Mouse (Mus musculus) gastrocnemius, adult 18-20 months (tissue): ENCODE results near the gene Fsd2. TPM values are rescaled to one million over a fixed set of nuclear protein-coding genes. Genes with fewer than 3 reads are reported as not detected.

Experiments used
- DNase-seq: peaks from one replicate; pipeline ENCODE4 v3.0.0; 2021; ENCODE audit warnings: low spot score
- long read RNA-seq, 2 experiments: library from polyadenylated mRNA; stranded (forward); transcript quantifications; one replicate each; pipeline ENCODE4 v2.0.0; 2021
- total RNA-seq, 2 experiments: library from RNA; stranded (reverse); gene quantifications; 2 replicates each; pipeline ENCODE4 v1.2.3; 2021

Gene Fsd2
- 100 to 1,000 TPM; 325 to 384 TPM for total RNA-seq
- long read RNA-seq, experiment 1, transcript Fsd2-201 (13 exons, 3,985 nt): major isoform, 209 of 275 reads
- long read RNA-seq, experiment 1, partial matches to known transcripts: 40 of 275 reads
- long read RNA-seq, experiment 1, other reads (novel, unspliced or antisense): 26 of 275 reads
- long read RNA-seq, experiment 2, transcript Fsd2-201 (13 exons, 3,985 nt): major isoform, 90 of 127 reads
- long read RNA-seq, experiment 2, partial matches to known transcripts: 9 of 127 reads
- long read RNA-seq, experiment 2, other reads (novel, unspliced or antisense): 28 of 127 reads

DNA sequence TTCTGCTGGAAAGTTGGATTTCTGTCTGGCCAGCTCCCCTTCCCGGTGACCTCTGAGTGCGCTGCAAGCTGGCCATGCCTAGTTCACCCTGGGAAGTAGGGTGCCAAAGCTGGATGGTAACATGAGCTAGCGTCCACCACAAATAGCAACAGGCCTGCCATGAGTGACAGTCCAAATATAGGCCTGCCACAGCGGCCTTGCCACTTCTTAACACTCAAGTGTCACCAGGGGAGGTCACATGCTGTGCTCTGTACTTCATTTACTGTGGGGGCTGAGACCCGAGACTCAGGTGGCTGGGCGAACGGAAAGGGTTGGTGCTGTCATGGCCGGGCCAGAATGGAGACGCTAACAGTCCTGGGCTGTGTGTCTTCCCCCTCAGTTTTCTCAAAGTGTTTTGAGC, at the start of gene Fsd2:
Gene Fsd2 (minus strand): TSS at position 53 of the 400 bp plus-strand sequence.
- DNase-seq: peak; percentile 87

GRCm38 (mm10) chr7:81615031-81615430, 48.3 kb upstream of the Fsd2 start:
- DNase-seq: no peak

DNA sequence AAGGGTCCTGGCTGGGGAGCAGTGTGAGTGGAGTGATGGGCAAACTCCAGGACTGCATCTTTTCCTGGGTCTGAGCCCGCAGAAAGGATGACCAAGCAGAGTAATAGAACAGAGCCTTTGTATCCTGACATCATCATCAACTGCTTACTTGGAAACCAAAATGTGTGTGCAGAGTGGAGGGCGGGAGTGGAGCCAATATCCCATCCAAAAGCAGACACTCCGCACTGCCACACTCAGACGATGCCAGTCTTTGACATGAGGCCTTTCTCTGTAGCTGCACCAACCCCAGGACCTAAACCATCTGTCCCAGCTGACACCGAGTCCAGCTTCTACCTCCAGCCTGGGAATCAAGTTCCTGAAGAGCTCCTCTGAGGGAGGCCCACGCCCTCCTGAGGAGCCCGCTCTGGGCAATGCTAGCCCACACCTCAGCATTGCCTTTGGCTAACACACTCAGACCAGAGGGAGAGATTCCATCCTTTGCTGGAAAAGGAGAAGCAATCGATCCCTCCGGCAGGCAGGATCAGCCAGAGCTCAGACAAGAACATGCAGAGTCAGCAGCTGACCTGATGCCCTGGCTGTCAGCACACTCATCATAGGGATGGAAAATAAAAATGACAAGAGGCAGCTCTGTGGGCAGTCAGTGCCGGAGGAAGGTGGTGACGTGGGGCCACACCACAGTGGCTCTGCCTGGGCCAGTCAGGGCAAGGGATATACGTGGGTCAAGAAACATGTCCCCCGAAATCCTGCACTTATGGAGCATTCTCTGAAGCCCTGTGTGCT, 46.3 kb upstream of the Fsd2 start:
- DNase-seq: no peak

- peak; percentile 19 for DNase-seq
These were observed 43.4 kb upstream of the Fsd2 start for GRCm38 (mm10) chr7:81610125-81610524.

GRCm38 (mm10) chr7:81606452-81606851, 39.7 kb upstream of the Fsd2 start:
- no peak for DNase-seq

DNA sequence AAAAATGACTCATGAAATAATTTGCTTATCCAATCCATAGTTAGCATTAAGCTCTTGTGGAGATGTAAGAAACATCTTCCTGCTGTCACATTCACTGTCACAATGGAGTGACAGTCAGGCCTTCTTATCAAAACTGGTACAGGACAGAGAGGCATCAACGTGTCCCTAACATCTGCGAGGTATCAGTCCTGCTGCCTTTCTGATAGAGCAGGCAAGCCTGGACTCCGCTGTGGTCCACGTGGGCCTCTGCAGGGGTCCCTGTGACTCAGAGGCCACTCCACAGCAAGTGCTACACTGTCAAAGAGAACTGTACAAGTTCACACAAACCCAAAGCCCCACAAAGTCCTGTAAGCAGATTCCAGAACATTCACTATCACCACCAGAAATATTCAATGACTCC, 38.7 kb upstream of the Fsd2 start:
- DNase-seq: no peak

GRCm38 (mm10) chr7:81604991-81605390, 38.2 kb upstream of the Fsd2 start:
- DNase-seq: no peak

DNA sequence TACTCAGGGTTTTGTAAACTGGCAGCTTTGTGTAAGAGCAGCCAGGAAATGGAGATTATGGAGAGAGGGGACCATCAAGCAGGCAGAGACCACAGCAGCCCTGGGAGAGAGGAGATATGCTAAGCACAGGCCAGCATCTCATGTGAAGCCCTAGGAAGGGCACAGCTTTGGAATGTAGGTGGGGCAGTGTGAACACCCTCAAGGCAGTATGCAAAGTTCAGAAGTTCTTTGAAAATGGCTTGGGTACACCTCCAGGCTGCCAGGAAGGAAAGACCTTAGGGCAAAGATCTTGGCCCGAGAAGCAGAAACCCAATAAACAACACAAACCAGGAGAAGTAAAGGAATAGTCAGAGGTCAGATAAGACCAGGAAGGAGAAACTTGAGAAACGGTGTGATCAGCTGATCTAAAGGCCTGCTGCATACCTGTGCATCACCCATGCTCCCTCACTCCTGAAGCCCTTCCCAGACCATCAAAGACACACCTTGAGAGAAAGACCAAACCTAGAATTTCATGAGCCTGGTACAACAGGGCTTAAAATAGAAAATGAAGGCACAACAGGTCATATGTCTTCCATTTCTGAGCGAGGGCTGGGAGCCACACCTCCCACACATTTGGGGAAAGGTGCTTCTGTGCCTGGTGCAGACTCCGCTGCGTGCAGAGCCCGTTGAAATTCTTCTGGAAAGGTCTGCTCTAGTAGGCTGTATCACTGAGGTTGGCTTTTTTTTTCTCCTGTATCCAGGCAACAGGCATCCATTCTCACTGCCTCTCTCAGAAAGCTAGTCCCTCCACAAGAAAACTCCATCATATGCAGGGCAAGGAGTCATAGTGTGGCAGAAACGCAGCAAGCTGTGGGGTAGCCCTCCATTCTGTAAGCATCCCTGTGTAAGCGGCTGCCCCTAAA, 32.9 kb upstream of the Fsd2 start:
- no peak for DNase-seq

GRCm38 (mm10) chr7:81597660-81598059, 30.9 kb upstream of the Fsd2 start:
- DNase-seq: no peak

- DNase-seq: no peak
These were observed 29.3 kb upstream of the Fsd2 start for GRCm38 (mm10) chr7:81596086-81596485.

- DNase-seq: no peak
These were observed 28.3 kb upstream of the Fsd2 start for GRCm38 (mm10) chr7:81595056-81595455.

GRCm38 (mm10) chr7:81593387-81593786, 26.6 kb upstream of the Fsd2 start:
- DNase-seq: no peak

- no peak for DNase-seq
These were observed 25.9 kb upstream of the Fsd2 start for GRCm38 (mm10) chr7:81592686-81593085.

GRCm38 (mm10) chr7:81587238-81587637, 20.5 kb upstream of the Fsd2 start:
- DNase-seq: no peak

DNA sequence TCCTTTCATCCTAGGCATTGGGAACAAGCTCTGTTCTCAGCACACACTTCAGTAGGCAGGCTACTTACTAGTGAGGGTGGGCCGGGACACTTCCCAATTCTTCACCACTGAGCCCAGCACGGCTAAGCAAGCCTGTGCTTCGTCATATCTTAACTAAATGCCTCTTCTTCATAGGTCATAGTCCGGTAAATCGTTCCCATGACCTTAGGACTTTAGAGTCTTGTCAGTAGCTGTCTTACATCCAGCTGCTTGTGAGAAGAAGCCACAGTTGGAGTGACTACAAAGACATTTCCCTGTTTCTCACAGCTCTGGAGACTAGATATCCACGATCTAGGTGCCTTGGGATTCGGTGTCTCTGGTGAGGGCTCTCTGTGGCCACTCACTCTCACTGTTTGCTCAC, 18.6 kb upstream of the Fsd2 start:
- no peak for DNase-seq

GRCm38 (mm10) chr7:81583512-81583911, 16.8 kb upstream of the Fsd2 start:
- no peak for DNase-seq

DNA sequence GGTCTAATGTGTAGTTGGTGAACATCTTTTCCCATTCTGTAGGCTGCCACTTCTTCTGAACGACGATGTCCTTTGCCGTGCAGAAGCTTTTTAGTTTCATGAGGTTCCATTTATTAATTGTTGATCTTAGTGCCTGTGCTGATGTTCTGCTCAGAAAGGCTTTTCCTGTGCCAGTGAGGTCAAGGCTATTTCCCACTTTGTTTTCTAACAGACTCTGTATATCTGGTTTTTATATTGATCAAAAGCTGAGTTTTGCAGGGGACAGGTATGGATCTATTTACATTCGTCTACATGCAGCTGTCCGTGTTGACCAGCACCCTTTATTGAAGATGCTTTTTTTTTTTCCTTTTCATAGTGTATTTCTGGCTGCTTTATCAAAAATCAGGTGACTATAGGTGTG, 12.6 kb upstream of the Fsd2 start:
- no peak for DNase-seq

- DNase-seq: no peak
These were observed 11.7 kb upstream of the Fsd2 start for GRCm38 (mm10) chr7:81578413-81578812.

GRCm38 (mm10) chr7:81577872-81578271, 11.1 kb upstream of the Fsd2 start:
- DNase-seq: no peak

DNA sequence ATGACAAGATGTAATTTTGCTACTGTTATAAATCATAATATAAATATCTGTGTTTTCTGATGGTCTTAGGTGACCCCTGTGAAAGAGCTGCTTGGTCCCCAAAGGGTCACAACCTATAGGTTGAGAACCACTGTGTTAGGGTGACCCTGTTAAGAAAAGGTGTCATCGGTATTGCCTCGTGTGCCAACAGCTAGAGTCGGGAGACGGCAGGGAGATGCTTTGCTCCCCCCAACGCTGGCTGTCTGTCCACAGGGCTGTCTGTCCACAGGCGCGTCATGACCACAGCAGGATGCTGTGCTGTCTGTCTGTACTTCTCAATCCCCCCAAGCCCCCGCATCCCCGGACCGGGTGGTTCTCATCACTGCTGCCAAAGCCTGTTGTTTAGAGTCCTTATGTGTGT, 8.9 kb upstream of the Fsd2 start:
- DNase-seq: no peak

DNA sequence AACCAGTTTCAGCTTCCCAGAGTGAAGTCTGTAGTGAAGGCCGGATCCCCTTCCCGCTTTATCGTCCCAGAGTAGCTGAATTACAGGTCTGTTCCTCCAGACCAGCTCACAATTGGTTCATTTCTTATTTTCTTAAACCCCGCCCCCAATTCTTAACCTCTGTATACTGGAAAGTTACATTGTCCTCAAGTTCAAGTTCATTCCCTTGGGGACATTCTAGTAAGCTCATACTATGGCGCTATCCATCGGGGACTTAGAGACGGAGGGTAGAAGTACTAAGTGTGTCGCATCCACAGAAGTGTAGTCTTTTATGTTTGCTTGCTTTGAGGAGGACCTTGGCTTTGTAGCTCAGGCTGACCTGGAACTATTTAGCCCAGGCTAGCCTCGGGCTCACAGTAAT, 7.1 kb upstream of the Fsd2 start:
- DNase-seq: no peak

DNA sequence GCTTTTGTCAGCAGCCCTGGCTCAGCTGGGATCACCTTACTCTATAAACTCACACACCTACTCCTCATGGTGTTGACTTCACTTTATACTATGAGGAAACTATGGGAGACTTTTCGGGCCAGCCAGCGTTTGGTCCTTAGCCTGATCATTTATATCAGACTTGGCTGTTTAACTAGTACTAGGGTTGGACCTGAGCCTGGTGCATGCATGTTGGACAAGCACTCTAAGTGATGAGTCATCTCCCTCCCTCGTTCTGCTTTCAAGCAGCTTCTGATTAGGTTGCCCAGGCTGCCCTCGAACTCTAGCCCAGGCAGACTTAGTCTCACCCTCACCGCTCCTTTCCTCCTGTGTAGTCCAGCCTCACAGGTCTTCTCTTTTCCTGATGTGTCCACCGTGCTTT, 6.7 kb upstream of the Fsd2 start:
- DNase-seq: peak; percentile 39
